Comparison of ENCODE assay signal across 32 mouse cellular contexts in genomic region chr6:116458728-116459127, GRCm38 (mm10). TPM values are rescaled to one million over a fixed set of nuclear protein-coding genes. Genes with fewer than 3 reads are reported as not detected.
A peak's percentile ranks its signal among the peaks of the same experiment; 100 is the strongest.
DNase-seq lines count a peak whose midpoint lies in the region; ATAC-seq and TF ChIP-seq lines count a peak whose summit lies in the region.
"Had no signal": no experiment of that assay in that cellular context is flagged by ENCODE, and none has a peak within 500 bp of the region (broad histone marks: within the 10 kb centered on the region; RNA-seq: fewer than 3 reads in every experiment).

No protein-coding gene starts in this region.

- no peak for TF ChIP-seq CTCF in left cerebral cortex, adult 2 months (IDR thresholded peaks at IDR 0.05)

- no peak overlapping the region for H3K4me3 ChIP-seq in left cerebral cortex, adult 2 months
- H3K4me3 ChIP-seq: embryonic facial prominence, embryonic 13.5 days; forebrain, embryonic 10.5 days; hindbrain, embryonic 13.5 days; layer of hippocampus, adult 2 months; midbrain, embryonic 10.5 days; midbrain, embryonic 15.5 days; neural tube, embryonic 15.5 days; stomach, embryonic 15.5 days had no signal

- DNase-seq in lung, postnatal 36 days, result peak; percentile 46
- no peak for DNase-seq in lung, postnatal 4 days
- DNase-seq in MEL-GATA-1-ER (ENCODE audit: extremely low read depth, low read depth), result peak; percentile 82
- DNase-seq in left cerebral cortex, adult 2 months (ENCODE audit: extremely low spot score in 1 of 2, low spot score in 2 of 2), result no peak
- no peak for DNase-seq in left cerebral cortex, postnatal 10 days (ENCODE audit: extremely low spot score in 1 of 2, low spot score in 2 of 2)
- no peak for DNase-seq in frontal cortex, postnatal 14 days (ENCODE audit: low spot score in 2 of 2)
- DNase-seq: adrenal gland, postnatal 25 days; cerebellum, adult 11 months; cerebellum, adult 9-10 months; heart, postnatal 36 days; kidney, adult 11 months; kidney, postnatal 36 days; lung, adult 18-20 months; lung, postnatal 14 days; right cerebral cortex, postnatal 25 days; thymus, postnatal 14 days had no signal

- H3K27ac ChIP-seq in left cerebral cortex, adult 2 months, result no peak overlapping the region
- H3K27ac ChIP-seq: embryonic facial prominence, embryonic 13.5 days; forebrain, embryonic 10.5 days; hindbrain, embryonic 13.5 days; layer of hippocampus, adult 2 months; midbrain, embryonic 10.5 days; midbrain, embryonic 15.5 days; neural tube, embryonic 15.5 days; stomach, embryonic 15.5 days had no signal

- peak; percentile 24 to 38; a peak in 1 of 4 replicates for ATAC-seq in hematopoietic stem cell, adult 5-6 weeks (replicated peaks in 1 of 2; ENCODE audit: insufficient read depth in 1 of 2, low FRiP score in 2 of 2, low TSS enrichment in 1 of 2, low read depth in 1 of 2, poor library complexity in 2 of 2, severe bottlenecking in 2 of 2)
- ATAC-seq in neutrophil, adult 5-6 weeks (ENCODE audit: extremely low read depth, insufficient number of reproducible peaks, low FRiP score, poor library complexity, severe bottlenecking), result peak; percentile 34; the same call in 1 of the 2 replicates
- ATAC-seq: forebrain, embryonic 16.5 days; midbrain, embryonic 15.5 days had no signal

- intact Hi-C loops in left cerebral cortex, adult 2 months (cut with DNase I), result no loop called here
- intact Hi-C loops in left cerebral cortex, postnatal 10 days (cut with DNase I), result no loop called here

RNA-seq across cellular contexts. Expression of gene Alox5, which starts 2.2 kb away (rescaled TPM):
- total RNA-seq in hematopoietic stem cell, adult 5-6 weeks (2017), result 10.5 and 15.2 TPM in 2 replicates
- total RNA-seq in neutrophil, adult 5-6 weeks (2017), result 110 and 128 TPM in 2 replicates
- total RNA-seq in left cerebral cortex, adult 2 months (2021), result 1 to 10 TPM; 1.7 to 2.6 TPM
- total RNA-seq in left cerebral cortex, postnatal 10 days (2021), result 1 to 10 TPM in 1 of 2 experiments, under 1 TPM in 1; 0.95 to 1.9 TPM

RNA-seq across cellular contexts. Expression of gene Olfr211, which starts 30.2 kb away (rescaled TPM):
- total RNA-seq in hematopoietic stem cell, adult 5-6 weeks (2017), result not detected in 2 replicates
- total RNA-seq in neutrophil, adult 5-6 weeks (2017), result not detected in 2 replicates
- total RNA-seq in left cerebral cortex, adult 2 months (2021), result not detected
- total RNA-seq in left cerebral cortex, postnatal 10 days (2021), result not detected
- total RNA-seq: adrenal gland, adult 18-20 months; adrenal gland, postnatal 25 days; gastrocnemius, adult 8-10 months; gastrocnemius, postnatal 4 days; heart, postnatal 36 days; layer of hippocampus, adult 2 months; layer of hippocampus, postnatal 14 days; liver, adult 2 months had no signal

RNA-seq across cellular contexts. Expression of gene Olfr212, which starts 47.6 kb away (rescaled TPM):
- total RNA-seq in hematopoietic stem cell, adult 5-6 weeks (2017), result not detected in 2 replicates
- not detected in 2 replicates for total RNA-seq in neutrophil, adult 5-6 weeks (2017)
- total RNA-seq in left cerebral cortex, adult 2 months (2021), result not detected
- not detected for total RNA-seq in left cerebral cortex, postnatal 10 days (2021)
- total RNA-seq: adrenal gland, adult 18-20 months; adrenal gland, postnatal 25 days; gastrocnemius, postnatal 4 days; layer of hippocampus, adult 2 months; liver, adult 2 months had no signal

Comparison
In these comparisons a context has a peak if more than half of its experiments do, and no peak if none do; other contexts are left out.
1. DNase-seq: peak in lung, postnatal 36 days (single experiment) and MEL-GATA-1-ER (single experiment); none in lung, postnatal 4 days (0 of 2), left cerebral cortex, adult 2 months (0 of 2), left cerebral cortex, postnatal 10 days (0 of 2) and frontal cortex, postnatal 14 days (0 of 2).